Mouse (Mus musculus) T-helper 1 cell (primary cell): ENCODE measurements around the gene 4933403O08Rik.

ENCODE experiments used
- in situ Hi-C: fragments of 300-600 bp; cut with MboI, MseI; formaldehyde crosslinking; loops from one replicate; pipeline ENCODE4 v1.15.1; 2025; ENCODE audit warnings: high pct_unique_total_duplicates

4933403O08Rik gene

GRCm38 (mm10) chrX:112238749-112239148 is at the start of gene 4933403O08Rik:
Gene 4933403O08Rik, plus strand, starts transcription at chrX:112239049.
- in situ Hi-C loops = no loop called here

GRCm38 (mm10) chrX:112242916-112243315 is 4.1 kb downstream of the 4933403O08Rik start:
- in situ Hi-C loops = no loop called here

GRCm38 (mm10) chrX:112255513-112255912 is 16.7 kb downstream of the 4933403O08Rik start:
- in situ Hi-C loops = no loop called here

- in situ Hi-C loops = no loop called here
Observed at GRCm38 (mm10) chrX:112273550-112273949, 34.7 kb downstream of the 4933403O08Rik start.
